Comparison of ENCODE assay signal across 20 mouse cellular contexts in the genomic region with DNA sequence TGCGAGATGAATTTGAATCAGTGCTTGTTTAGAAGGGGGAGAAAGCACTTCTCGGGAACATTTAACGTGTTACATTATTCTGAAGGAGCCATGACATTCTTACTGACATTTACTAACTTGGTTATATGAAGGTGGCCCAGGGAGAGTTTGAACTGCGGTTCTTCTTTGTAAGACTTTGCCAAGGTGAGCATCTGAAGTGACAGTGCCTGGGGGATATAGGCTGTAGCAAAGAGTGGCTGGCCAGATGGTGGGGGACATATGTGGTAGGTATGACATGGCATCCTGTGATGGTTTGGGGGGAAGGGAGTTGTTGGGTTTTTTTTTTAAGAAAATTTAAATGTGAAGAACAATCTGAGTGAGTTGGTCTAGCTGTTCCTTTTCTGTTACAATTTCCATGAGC.
DNase-seq lines count a peak whose midpoint lies in the region; ATAC-seq and TF ChIP-seq lines count a peak whose summit lies in the region.
"Had no signal": no experiment of that assay in that cellular context is flagged by ENCODE, and none has a peak within 500 bp of the region (broad histone marks: within the 10 kb centered on the region; RNA-seq: fewer than 3 reads in every experiment).

No protein-coding gene starts in this region.

- peak overlapping the region; percentile 55 for H3K27ac ChIP-seq in forebrain, embryonic 14.5 days (ENCODE audit: low read depth, low read length)
- no peak overlapping the region for H3K27ac ChIP-seq in hindbrain, embryonic 15.5 days (replicated peaks)
- H3K27ac ChIP-seq in midbrain, embryonic 16.5 days (ENCODE audit: low read length) = 0 out of 2 replicates have a peak overlapping the region, but pooled peaks have one; percentile 32
- no peak overlapping the region for H3K27ac ChIP-seq in lung, postnatal 0 days (ENCODE audit: low read length)
- no peak overlapping the region for H3K27ac ChIP-seq in liver, embryonic 12.5 days
- H3K27ac ChIP-seq: heart, embryonic 15.5 days; limb, embryonic 13.5 days had no signal

- ATAC-seq in cerebellum, adult (ENCODE audit: insufficient number of reproducible peaks, low FRiP score, low TSS enrichment) = no peak
- ATAC-seq in forebrain, embryonic 14.5 days = no peak
- ATAC-seq in hindbrain, embryonic 15.5 days (ENCODE audit: low FRiP score, low read depth) = no peak
- no peak for ATAC-seq in midbrain, embryonic 16.5 days
- ATAC-seq in lung, postnatal 0 days = no peak
- no peak for ATAC-seq in liver, embryonic 12.5 days
- ATAC-seq: activated CD4-positive, CD25-positive, alpha-beta regulatory T cell, adult 4 months; liver, postnatal 0 days had no signal

- no peak for TF ChIP-seq EP300 in lung, postnatal 0 days (IDR thresholded peaks at IDR 0.05)

- no peaks in the 10 kb centered on the region for H3K36me3 ChIP-seq in forebrain, embryonic 14.5 days (ENCODE audit: control insufficient read depth, insufficient read depth, low read length)
- H3K36me3 ChIP-seq in hindbrain, embryonic 15.5 days = no peaks in the 10 kb centered on the region
- no peaks in the 10 kb centered on the region for H3K36me3 ChIP-seq in midbrain, embryonic 16.5 days (ENCODE audit: control insufficient read depth, insufficient read depth, low read length)
- H3K36me3 ChIP-seq in lung, postnatal 0 days (ENCODE audit: insufficient read depth, low read length) = no peaks in the 10 kb centered on the region
- H3K36me3 ChIP-seq in liver, embryonic 12.5 days = no peaks in the 10 kb centered on the region
- H3K36me3 ChIP-seq: heart, embryonic 15.5 days; limb, embryonic 13.5 days had no signal

- WGBS in forebrain, embryonic 14.5 days = 54% methylated on average over 4 of the region's 4 CpGs
- WGBS in hindbrain, embryonic 15.5 days = 49% methylated on average over 4 of the region's 4 CpGs
- 45% methylated on average over 4 of the region's 4 CpGs for WGBS in midbrain, embryonic 16.5 days
- 80% methylated on average over 4 of the region's 4 CpGs for WGBS in lung, postnatal 0 days
- WGBS in liver, embryonic 12.5 days (ENCODE audit: insufficient replicate concordance) = 70% methylated on average over 4 of the region's 4 CpGs

- peak overlapping the region; percentile 53 for H3K4me2 ChIP-seq in forebrain, embryonic 14.5 days (ENCODE audit: low read length)
- peak overlapping the region; percentile 55 for H3K4me2 ChIP-seq in hindbrain, embryonic 15.5 days
- H3K4me2 ChIP-seq in midbrain, embryonic 16.5 days (ENCODE audit: low read length) = peak overlapping the region; percentile 59
- no peak overlapping the region for H3K4me2 ChIP-seq in lung, postnatal 0 days (replicated peaks; ENCODE audit: low read depth, low read length)
- H3K4me2 ChIP-seq in liver, embryonic 12.5 days = no peak overlapping the region
- H3K4me2 ChIP-seq: heart, embryonic 15.5 days; limb, embryonic 13.5 days had no signal

- DNase-seq in cerebellum, postnatal 10 days = peak; percentile 42 to 48
- peak; percentile 55 for DNase-seq in forebrain, embryonic 14.5 days (ENCODE audit: low spot score)
- no peak for DNase-seq in adrenal gland, postnatal 25 days
- no peak for DNase-seq in lung, postnatal 0 days (ENCODE audit: low spot score)
- DNase-seq: cerebellum, adult 18-20 months; heart, adult 11 months; kidney, adult 2 months; kidney, postnatal 4 days; layer of hippocampus, postnatal 36 days; liver, postnatal 0 days; lung, postnatal 36 days; thymus, postnatal 4 days had no signal

- no peaks in the 10 kb centered on the region for H3K27me3 ChIP-seq in forebrain, embryonic 14.5 days (replicated peaks; ENCODE audit: control insufficient read depth, insufficient read depth, low read length)
- H3K27me3 ChIP-seq in hindbrain, embryonic 15.5 days = no peaks in the 10 kb centered on the region
- H3K27me3 ChIP-seq in midbrain, embryonic 16.5 days (ENCODE audit: control insufficient read depth, insufficient read depth, low read depth, low read length) = no peaks in the 10 kb centered on the region; the same call in 1 of the 2 replicates
- H3K27me3 ChIP-seq in lung, postnatal 0 days (replicated peaks; ENCODE audit: insufficient read depth, low read length) = no peaks in the 10 kb centered on the region
- H3K27me3 ChIP-seq in liver, embryonic 12.5 days (replicated peaks) = no peaks in the 10 kb centered on the region
- H3K27me3 ChIP-seq: CH12.LX; heart, embryonic 15.5 days had no signal

- no peaks in the 10 kb centered on the region for H3K9me3 ChIP-seq in forebrain, embryonic 14.5 days (replicated peaks; ENCODE audit: control insufficient read depth, low read length)
- H3K9me3 ChIP-seq in hindbrain, embryonic 15.5 days = no peaks in the 10 kb centered on the region
- H3K9me3 ChIP-seq in midbrain, embryonic 16.5 days (replicated peaks; ENCODE audit: control insufficient read depth, low read length, poor library complexity, severe bottlenecking) = no peaks in the 10 kb centered on the region
- H3K9me3 ChIP-seq in lung, postnatal 0 days (ENCODE audit: low read length) = no peaks in the 10 kb centered on the region
- no peaks in the 10 kb centered on the region for H3K9me3 ChIP-seq in liver, embryonic 12.5 days (replicated peaks)
- H3K9me3 ChIP-seq: heart, embryonic 15.5 days; limb, embryonic 13.5 days had no signal

- H3K9ac ChIP-seq in forebrain, embryonic 14.5 days (ENCODE audit: low read length) = peak overlapping the region; percentile 50
- H3K9ac ChIP-seq in hindbrain, embryonic 15.5 days = peak overlapping the region; percentile 27; the same call in 1 of the 2 replicates
- H3K9ac ChIP-seq in midbrain, embryonic 16.5 days (ENCODE audit: low read depth, low read length) = no peak overlapping the region
- no peak overlapping the region for H3K9ac ChIP-seq in lung, postnatal 0 days (replicated peaks; ENCODE audit: low read depth)
- H3K9ac ChIP-seq in liver, embryonic 12.5 days = no peak overlapping the region
- H3K9ac ChIP-seq: heart, embryonic 15.5 days; limb, embryonic 13.5 days; liver, postnatal 0 days had no signal

- H3K4me1 ChIP-seq in forebrain, embryonic 14.5 days (ENCODE audit: control insufficient read depth, insufficient read depth, low read length) = peaks cover 8% of the 10 kb centered on the region; the same call in 1 of the 2 replicates
- H3K4me1 ChIP-seq in hindbrain, embryonic 15.5 days (replicated peaks) = peaks cover 8% of the 10 kb centered on the region
- H3K4me1 ChIP-seq in midbrain, embryonic 16.5 days (ENCODE audit: control insufficient read depth, insufficient read depth, low read length) = peaks cover 12% of the 10 kb centered on the region
- no peaks in the 10 kb centered on the region for H3K4me1 ChIP-seq in lung, postnatal 0 days (ENCODE audit: insufficient read depth, low read depth, low read length)
- no peaks in the 10 kb centered on the region for H3K4me1 ChIP-seq in liver, embryonic 12.5 days
- H3K4me1 ChIP-seq: heart, embryonic 15.5 days; limb, embryonic 13.5 days had no signal

- peak overlapping the region; percentile 42 for H3K4me3 ChIP-seq in forebrain, embryonic 14.5 days (ENCODE audit: low read depth, low read length)
- peak overlapping the region; percentile 41 for H3K4me3 ChIP-seq in hindbrain, embryonic 15.5 days
- peak overlapping the region; percentile 38 for H3K4me3 ChIP-seq in midbrain, embryonic 16.5 days (ENCODE audit: low read depth, low read length)
- no peak overlapping the region for H3K4me3 ChIP-seq in lung, postnatal 0 days (ENCODE audit: low read depth, low read length)
- no peak overlapping the region for H3K4me3 ChIP-seq in liver, embryonic 12.5 days
- H3K4me3 ChIP-seq: heart, embryonic 15.5 days; limb, embryonic 13.5 days had no signal

- no peak for TF ChIP-seq CTCF in lung, postnatal 0 days (IDR thresholded peaks at IDR 0.05)

Comparison
In these comparisons a context has a peak if more than half of its experiments do, and no peak if none do; other contexts are left out.
1. DNase-seq: peak in cerebellum, postnatal 10 days (2 of 2) and forebrain, embryonic 14.5 days (single experiment); none in adrenal gland, postnatal 25 days (single experiment) and lung, postnatal 0 days (single experiment).
2. H3K27ac ChIP-seq: peak in forebrain, embryonic 14.5 days (single experiment) and midbrain, embryonic 16.5 days (single experiment); none in hindbrain, embryonic 15.5 days (single experiment), lung, postnatal 0 days (single experiment) and liver, embryonic 12.5 days (single experiment).
3. H3K4me2 ChIP-seq: peak in forebrain, embryonic 14.5 days (single experiment), hindbrain, embryonic 15.5 days (single experiment) and midbrain, embryonic 16.5 days (single experiment); none in lung, postnatal 0 days (single experiment) and liver, embryonic 12.5 days (single experiment).
4. H3K4me3 ChIP-seq: peak in forebrain, embryonic 14.5 days (single experiment), hindbrain, embryonic 15.5 days (single experiment) and midbrain, embryonic 16.5 days (single experiment); none in lung, postnatal 0 days (single experiment) and liver, embryonic 12.5 days (single experiment).
5. H3K9ac ChIP-seq: peak in forebrain, embryonic 14.5 days (single experiment) and hindbrain, embryonic 15.5 days (single experiment); none in midbrain, embryonic 16.5 days (single experiment), lung, postnatal 0 days (single experiment) and liver, embryonic 12.5 days (single experiment).